Mouse (Mus musculus): Measurements from ENCODE around the gene Abracl. TPM values are rescaled to one million over a fixed set of nuclear protein-coding genes. Genes with fewer than 3 reads are reported as not detected.

Gene Abracl
- polyA plus RNA-seq, 1 experiment = 155 TPM

DNA sequence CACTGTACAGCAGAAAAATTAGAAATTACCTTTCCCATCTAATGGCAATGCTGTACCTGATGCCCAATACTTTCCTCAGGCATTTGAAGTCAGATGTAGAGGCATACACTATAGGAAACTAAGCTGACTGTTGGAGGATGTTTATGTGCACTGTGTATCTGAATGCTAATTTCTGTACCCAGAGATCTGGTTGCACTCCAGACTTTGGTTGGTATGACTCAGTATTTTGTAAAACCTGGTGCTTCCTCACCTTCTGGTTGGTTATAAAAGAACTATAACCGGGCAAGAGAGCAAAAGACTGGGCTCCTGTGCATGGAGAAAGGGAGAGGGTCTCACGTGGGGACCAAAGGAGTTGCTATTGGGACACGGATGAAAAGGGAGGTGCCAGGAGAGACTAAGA lies 15.8 kb downstream of the Abracl start:
- Histone ChIP-seq H3K4me3 (ENCODE audit: insufficient read depth, poor library complexity, severe bottlenecking) (no peak overlapping the region), H3ac (ENCODE audit: control insufficient read depth, insufficient read length, low read depth) (no peak overlapping the region), H3K27me3 (ENCODE audit: control insufficient read depth, insufficient read depth, insufficient read length) (no peaks in the 10 kb centered on the region), H3K36me3 (ENCODE audit: control insufficient read depth, insufficient read depth) (peaks cover 26% of the 10 kb centered on the region), H3K79me3 (ENCODE audit: low read depth) (no peaks in the 10 kb centered on the region), H3K79me2 (ENCODE audit: control insufficient read depth, insufficient read depth) (peaks cover 7% of the 10 kb centered on the region)
- TF ChIP-seq MAX (IDR thresholded peaks at IDR 0.05) (no peak), FOSL1 (IDR thresholded peaks at IDR 0.05; ENCODE audit: insufficient read depth, low read length, poor library complexity, severe bottlenecking) (no peak)

DNA sequence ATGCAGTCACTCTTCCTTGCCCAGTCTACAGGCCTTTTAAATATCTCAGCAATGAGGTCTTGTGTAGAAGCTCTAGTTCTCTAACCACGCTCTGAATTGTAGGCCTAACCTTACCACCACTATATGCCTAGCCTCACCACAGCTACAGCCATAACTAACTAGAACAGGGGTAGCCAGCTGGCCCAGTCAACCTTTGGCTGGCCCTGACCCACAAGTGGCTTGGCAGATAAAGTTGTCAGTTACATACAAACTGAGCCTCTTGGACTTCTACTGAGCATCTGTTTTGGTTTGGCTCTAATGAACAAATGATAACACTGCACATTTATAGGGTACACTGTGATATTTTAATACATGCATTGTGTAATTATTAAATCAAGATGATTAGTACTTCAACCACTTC lies 16.3 kb downstream of the Abracl start:
- H3K79me2 ChIP-seq (ENCODE audit: control insufficient read depth, insufficient read depth) = peaks cover 2% of the 10 kb centered on the region

DNA sequence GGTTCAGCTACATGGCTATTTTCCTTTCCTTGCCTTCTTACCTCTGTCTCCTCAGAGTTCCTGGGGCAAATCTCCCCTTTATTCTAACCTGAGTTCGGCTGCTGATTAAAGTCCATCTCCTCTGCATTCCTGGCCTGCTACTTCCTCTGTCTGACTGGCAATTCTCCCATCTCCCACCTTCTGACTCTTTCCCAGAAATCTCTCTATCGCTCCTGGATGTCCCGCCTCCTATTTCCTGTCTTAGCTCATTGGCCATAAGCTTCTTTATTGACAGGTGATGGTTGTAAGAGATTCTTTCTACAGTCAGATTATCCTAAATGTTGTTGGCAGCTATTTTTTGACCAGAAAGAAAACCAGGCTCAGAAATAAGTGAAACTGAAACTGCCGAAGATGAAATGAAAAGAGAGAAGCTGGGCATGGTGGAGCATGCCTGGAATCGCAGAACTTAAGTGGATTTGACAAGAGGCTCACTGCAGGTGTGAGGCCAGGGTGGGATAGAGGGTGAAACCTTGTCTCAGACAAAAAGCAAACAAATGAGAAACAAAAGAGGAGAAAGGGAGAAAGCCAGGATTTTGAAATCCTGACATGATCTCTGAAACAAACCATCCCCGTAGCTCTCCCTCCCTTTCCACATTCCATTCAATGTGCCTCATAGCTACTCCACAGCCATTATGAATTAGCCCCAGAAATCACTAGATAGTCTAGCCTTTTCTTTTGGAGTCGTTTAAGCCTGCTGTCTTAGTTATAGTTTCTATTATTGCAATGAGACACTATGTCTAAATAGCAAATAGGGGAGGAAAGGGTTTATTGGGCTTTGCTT lies 17.7 kb downstream of the Abracl start:
- TF ChIP-seq FOSL1 (IDR thresholded peaks at IDR 0.05; ENCODE audit: insufficient read depth, low read length, poor library complexity, severe bottlenecking) (no peak), MAX (IDR thresholded peaks at IDR 0.05) (no peak), MYOG (IDR thresholded peaks at IDR 0.05; ENCODE audit: control insufficient read depth, extremely low read depth, insufficient read length) (no peak), USF1 (IDR thresholded peaks at IDR 0.05; ENCODE audit: low read depth) (no peak), CEBPB (IDR thresholded peaks at IDR 0.05; ENCODE audit: low read depth) (no peak), MYOD1 (IDR thresholded peaks at IDR 0.05; ENCODE audit: control insufficient read depth, insufficient read length, low read depth) (no peak), CTCF (IDR thresholded peaks at IDR 0.05; ENCODE audit: control insufficient read depth, insufficient read depth, insufficient read length) (no peak)
- Histone ChIP-seq H3K4me3 (ENCODE audit: insufficient read depth, poor library complexity, severe bottlenecking) (no peak overlapping the region), H3K79me2 (ENCODE audit: control insufficient read depth, insufficient read depth) (no peaks in the 10 kb centered on the region), H3ac (ENCODE audit: control insufficient read depth, insufficient read length, low read depth) (no peak overlapping the region), H3K36me3 (ENCODE audit: control insufficient read depth, insufficient read depth) (peaks cover 8% of the 10 kb centered on the region), H3K27me3 (ENCODE audit: control insufficient read depth, insufficient read depth, insufficient read length) (no peaks in the 10 kb centered on the region), H3K79me3 (ENCODE audit: low read depth) (no peaks in the 10 kb centered on the region)

More for the DNA sequence above, 16.3 kb downstream of the Abracl start:
- peaks cover 21% of the 10 kb centered on the region for H3K36me3 ChIP-seq (ENCODE audit: control insufficient read depth, insufficient read depth)
- H3K4me3 ChIP-seq (ENCODE audit: insufficient read depth, poor library complexity, severe bottlenecking) = no peak overlapping the region
- H3K79me3 ChIP-seq (ENCODE audit: low read depth) = no peaks in the 10 kb centered on the region
- H3K27me3 ChIP-seq (ENCODE audit: control insufficient read depth, insufficient read depth, insufficient read length) = no peaks in the 10 kb centered on the region
- TF ChIP-seq MAX (IDR thresholded peaks at IDR 0.05) (no peak), FOSL1 (IDR thresholded peaks at IDR 0.05; ENCODE audit: insufficient read depth, low read length, poor library complexity, severe bottlenecking) (no peak), USF1 (IDR thresholded peaks at IDR 0.05; ENCODE audit: low read depth) (no peak), CTCF (IDR thresholded peaks at IDR 0.05; ENCODE audit: control insufficient read depth, insufficient read depth, insufficient read length) (no peak), MYOG (IDR thresholded peaks at IDR 0.05; ENCODE audit: control insufficient read depth, extremely low read depth, insufficient read length) (no peak), MYOD1 (IDR thresholded peaks at IDR 0.05; ENCODE audit: control insufficient read depth, insufficient read length, low read depth) (no peak), CEBPB (IDR thresholded peaks at IDR 0.05; ENCODE audit: low read depth) (no peak)
- H3ac ChIP-seq (ENCODE audit: control insufficient read depth, insufficient read length, low read depth) = no peak overlapping the region

DNA sequence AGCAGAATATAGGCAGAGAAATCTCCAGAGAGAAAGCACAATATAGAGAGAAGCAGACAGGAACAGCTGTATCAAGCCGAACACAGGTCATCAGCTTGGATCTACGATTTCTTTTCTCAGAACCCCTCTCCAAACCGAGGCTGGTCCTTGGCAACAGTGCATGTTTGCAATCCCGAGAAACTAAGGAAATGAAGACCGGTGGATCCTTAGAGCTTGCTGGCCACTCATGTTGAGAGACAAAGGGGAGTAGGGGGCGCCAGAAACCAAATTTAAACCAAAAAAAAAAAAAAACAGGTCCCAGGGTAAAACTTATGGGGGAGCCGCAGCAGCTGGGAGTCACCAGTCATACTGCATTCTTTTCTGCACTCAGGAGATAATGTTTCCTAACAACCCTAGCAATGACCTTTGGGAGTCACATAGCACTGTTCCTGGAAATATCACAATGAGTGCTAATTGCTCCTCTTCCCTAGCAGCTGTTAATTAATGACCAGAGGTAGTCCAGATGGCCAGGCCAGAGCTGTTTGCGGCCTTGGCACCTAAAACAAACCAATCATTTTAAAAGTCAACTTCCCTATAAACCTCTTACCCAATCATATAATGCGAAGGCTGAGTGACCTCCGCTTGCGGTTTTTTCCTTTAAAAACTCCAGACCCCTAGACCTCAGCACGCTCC lies 19.0 kb downstream of the Abracl start:
- Histone ChIP-seq H3K79me2 (ENCODE audit: control insufficient read depth, insufficient read depth) (no peaks in the 10 kb centered on the region), H3K79me3 (ENCODE audit: low read depth) (no peaks in the 10 kb centered on the region), H3K4me3 (ENCODE audit: insufficient read depth, poor library complexity, severe bottlenecking) (no peak overlapping the region), H3K27me3 (ENCODE audit: control insufficient read depth, insufficient read depth, insufficient read length) (no peaks in the 10 kb centered on the region), H3ac (ENCODE audit: control insufficient read depth, insufficient read length, low read depth) (no peak overlapping the region), H3K36me3 (ENCODE audit: control insufficient read depth, insufficient read depth) (peaks cover 4% of the 10 kb centered on the region)
- no peak for TF ChIP-seq FOSL1 (IDR thresholded peaks at IDR 0.05; ENCODE audit: insufficient read depth, low read length, poor library complexity, severe bottlenecking)

DNA sequence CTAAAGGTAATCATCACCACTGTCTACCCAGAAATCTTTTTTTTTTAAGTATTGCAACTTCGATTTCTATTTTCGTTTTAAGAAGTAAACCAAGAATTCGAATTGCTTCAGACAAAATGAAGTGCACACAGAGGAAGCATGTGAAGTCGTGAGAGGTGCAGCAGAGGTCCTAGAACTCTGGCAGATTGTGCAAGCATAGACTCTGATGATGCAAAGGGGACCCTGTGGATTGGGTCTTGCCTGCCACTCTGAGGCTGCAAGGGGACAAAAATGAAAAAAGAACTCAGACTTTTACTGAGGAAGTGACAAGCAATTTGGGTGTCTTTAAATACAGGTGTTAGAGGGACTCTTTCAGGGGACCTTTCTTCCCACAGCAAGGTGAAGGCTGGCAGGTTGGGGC lies 32.5 kb downstream of the Abracl start:
- no peak for TF ChIP-seq MYOG (IDR thresholded peaks at IDR 0.05; ENCODE audit: control insufficient read depth, extremely low read depth, insufficient read length)
- TF ChIP-seq CEBPB (IDR thresholded peaks at IDR 0.05; ENCODE audit: low read depth) = no peak
- TF ChIP-seq FOSL1 (IDR thresholded peaks at IDR 0.05; ENCODE audit: insufficient read depth, low read length, poor library complexity, severe bottlenecking) = no peak
- TF ChIP-seq MAX (IDR thresholded peaks at IDR 0.05) = no peak
- no peak for TF ChIP-seq USF1 (IDR thresholded peaks at IDR 0.05; ENCODE audit: low read depth)
- TF ChIP-seq MYOD1 (IDR thresholded peaks at IDR 0.05; ENCODE audit: control insufficient read depth, insufficient read length, low read depth) = no peak
- TF ChIP-seq CTCF (IDR thresholded peaks at IDR 0.05; ENCODE audit: control insufficient read depth, insufficient read depth, insufficient read length) = no peak
- Histone ChIP-seq H3ac (ENCODE audit: control insufficient read depth, insufficient read length, low read depth) (no peak overlapping the region), H3K4me3 (ENCODE audit: insufficient read depth, poor library complexity, severe bottlenecking) (no peak overlapping the region), H3K79me2 (ENCODE audit: control insufficient read depth, insufficient read depth) (no peaks in the 10 kb centered on the region), H3K36me3 (ENCODE audit: control insufficient read depth, insufficient read depth) (no peaks in the 10 kb centered on the region), H3K79me3 (ENCODE audit: low read depth) (no peaks in the 10 kb centered on the region), H3K27me3 (ENCODE audit: control insufficient read depth, insufficient read depth, insufficient read length) (no peaks in the 10 kb centered on the region)

DNA sequence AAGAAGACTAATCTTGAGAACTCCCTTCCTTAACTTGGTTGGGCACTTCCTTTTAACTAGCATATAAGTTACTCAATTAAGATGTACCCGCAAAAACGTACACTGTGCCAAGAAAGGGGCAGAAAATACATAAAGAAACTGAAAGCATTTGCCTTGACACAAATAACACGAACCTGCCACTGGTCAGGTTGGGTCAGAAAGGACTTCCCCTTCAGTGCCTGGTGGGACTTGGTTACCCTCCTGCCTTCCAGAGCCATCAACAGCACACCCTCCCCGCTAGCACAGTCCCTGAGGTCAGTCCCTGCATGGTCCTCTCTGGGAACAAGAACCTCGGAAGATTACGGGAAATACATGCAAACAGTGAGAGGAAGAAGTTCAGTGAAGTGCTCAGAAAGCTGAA lies 34.0 kb downstream of the Abracl start:
- Histone ChIP-seq H3K79me2 (ENCODE audit: control insufficient read depth, insufficient read depth) (no peaks in the 10 kb centered on the region), H3K27me3 (ENCODE audit: control insufficient read depth, insufficient read depth, insufficient read length) (no peaks in the 10 kb centered on the region), H3K79me3 (ENCODE audit: low read depth) (no peaks in the 10 kb centered on the region), H3K36me3 (ENCODE audit: control insufficient read depth, insufficient read depth) (no peaks in the 10 kb centered on the region), H3K4me3 (ENCODE audit: insufficient read depth, poor library complexity, severe bottlenecking) (no peak overlapping the region), H3ac (ENCODE audit: control insufficient read depth, insufficient read length, low read depth) (no peak overlapping the region)
- TF ChIP-seq MYOD1 (IDR thresholded peaks at IDR 0.05; ENCODE audit: control insufficient read depth, insufficient read length, low read depth) (no peak), MAX (IDR thresholded peaks at IDR 0.05) (no peak), MYOG (IDR thresholded peaks at IDR 0.05; ENCODE audit: control insufficient read depth, extremely low read depth, insufficient read length) (no peak), CTCF (IDR thresholded peaks at IDR 0.05; ENCODE audit: control insufficient read depth, insufficient read depth, insufficient read length) (no peak), CEBPB (IDR thresholded peaks at IDR 0.05; ENCODE audit: low read depth) (no peak), USF1 (IDR thresholded peaks at IDR 0.05; ENCODE audit: low read depth) (no peak), FOSL1 (IDR thresholded peaks at IDR 0.05; ENCODE audit: insufficient read depth, low read length, poor library complexity, severe bottlenecking) (no peak)
